Mouse (Mus musculus): Measurements from ENCODE around the gene Bmper.

The Bmper gene

DNA sequence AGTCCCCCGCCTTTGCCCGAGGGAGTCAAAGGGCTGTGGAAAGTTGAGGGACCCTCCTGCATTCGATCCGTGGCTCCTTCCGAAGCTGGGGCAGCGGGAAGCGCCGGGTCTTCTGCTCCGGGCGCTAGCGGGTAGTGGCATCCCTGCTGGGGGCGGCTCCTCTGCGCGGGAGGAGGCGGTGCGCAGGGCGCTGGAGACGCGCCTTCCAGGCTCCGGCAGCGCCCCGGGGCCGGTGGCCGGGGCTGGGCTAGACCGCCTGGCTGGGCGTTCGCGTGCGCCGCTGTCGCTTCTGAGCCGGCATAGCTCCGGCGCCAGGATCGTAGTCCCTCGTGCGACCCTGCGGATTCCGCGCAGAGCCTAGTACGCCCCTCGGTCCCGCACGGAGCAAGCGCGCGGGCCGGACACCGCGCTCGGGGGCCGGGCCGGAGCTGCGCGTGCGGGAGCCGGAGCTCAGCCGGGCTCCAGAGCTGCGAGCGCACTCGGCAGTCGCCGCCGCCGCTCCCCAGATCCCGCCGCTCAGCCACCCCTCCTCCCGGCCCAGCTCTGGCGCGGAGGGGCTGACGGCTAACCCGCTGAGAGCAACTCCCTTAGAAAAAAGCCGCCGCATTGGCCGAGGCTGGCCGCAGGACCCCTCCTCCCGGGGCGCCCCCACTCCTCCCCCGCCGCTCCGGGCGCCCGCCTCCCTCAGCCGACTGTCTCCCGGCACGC is at the start of gene Bmper:
Gene Bmper, plus strand, starts transcription at position 236 of the 708 bp plus-strand sequence.
- DNase-seq = peak; percentile 33

DNA sequence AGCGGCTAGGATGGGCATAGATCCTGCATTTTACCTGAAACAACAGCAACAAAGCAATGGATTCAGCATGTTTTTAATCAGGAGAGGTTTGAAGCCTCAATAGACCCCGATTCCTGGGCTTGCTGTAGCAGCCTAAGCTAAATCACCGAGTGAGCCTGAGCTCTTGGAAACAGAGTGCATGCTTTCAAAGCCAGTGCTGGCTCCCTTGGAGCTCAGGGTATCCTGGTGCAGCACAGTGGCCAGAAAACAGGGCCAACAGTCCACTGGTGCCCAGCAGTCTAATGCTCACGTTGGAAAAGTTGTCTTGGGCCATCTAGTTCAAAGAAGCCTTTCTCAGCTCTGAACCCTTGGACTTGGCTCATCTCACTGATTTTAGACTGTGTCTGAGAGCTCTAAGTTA is 45.4 kb upstream of the Bmper start:
- peak; percentile 30 for DNase-seq

DNA sequence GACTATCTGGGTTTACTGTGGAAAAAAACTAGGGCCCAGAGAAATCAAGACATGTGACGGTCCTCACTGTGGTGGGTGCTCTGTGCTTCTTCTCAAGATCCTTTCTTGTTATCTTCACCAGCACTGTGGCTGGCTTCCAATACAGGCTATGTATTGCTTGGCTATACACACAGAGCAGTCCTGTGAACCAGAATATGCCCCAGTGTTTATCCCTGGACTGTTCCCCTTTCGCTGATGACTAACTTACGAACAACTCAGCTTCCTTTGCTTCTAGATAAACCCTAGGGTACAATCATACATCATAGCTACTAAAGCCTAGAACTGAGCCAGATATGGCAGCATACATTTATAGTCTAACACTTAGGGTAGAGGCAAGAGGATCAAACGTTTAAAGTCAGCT is 35.7 kb upstream of the Bmper start:
- no peak for DNase-seq

DNA sequence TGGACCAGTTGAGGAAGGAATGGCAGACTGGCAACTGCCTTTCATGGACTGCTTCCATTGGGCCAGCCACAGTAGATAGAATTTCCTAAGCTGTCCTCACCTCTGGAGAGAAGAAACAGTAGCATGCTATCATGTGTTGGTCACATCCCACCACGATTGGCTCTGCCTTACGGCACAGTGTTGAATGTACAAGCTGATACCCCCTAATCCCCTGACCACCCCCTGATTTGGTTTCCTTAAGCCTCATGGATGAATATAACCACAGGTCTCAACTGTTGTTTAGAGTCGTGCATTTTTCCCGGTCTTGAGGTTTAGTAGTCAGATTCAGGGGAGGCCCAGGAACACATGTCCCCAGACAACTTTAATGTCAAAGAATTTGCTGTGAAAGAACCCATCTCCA is 34.7 kb upstream of the Bmper start:
- DNase-seq = no peak

DNA sequence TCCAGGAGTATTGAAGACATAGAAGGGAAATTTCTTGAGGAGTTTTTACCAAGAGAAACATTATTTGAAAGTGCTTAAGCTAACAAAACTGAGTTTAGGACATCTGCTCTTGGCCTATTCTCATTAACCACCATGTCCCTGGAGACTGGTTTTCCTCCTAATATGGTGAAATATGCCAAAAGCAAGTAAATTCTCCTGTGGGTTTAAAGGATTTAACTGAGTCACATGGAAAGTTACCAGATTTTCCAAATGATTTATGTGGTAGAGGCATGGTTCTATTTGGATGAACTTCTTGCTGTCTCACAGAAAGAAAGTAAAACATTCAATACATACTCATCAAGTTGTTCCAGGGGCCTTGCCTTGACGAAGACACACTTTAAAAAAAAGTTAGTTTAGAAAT is 31.9 kb upstream of the Bmper start:
- DNase-seq = no peak

DNA sequence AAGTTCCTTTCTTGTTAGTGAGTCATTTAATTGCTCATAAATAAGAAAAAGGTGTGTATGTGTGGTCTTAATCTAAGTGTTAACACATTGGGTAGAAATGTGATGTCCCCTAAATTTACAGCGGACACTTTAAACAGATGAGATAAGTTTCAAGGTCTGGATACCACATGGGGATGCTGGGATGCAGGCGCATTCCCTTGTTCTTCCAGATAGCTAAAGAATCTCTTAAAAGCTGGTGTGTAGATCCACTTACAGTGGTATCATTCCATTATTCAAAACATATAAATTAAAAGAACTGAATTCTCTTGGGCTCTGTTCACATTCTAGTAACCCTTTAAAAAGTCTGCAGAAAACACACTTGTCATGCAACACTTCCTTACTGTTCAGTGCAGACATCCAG is 31.4 kb upstream of the Bmper start:
- no peak for DNase-seq

DNA sequence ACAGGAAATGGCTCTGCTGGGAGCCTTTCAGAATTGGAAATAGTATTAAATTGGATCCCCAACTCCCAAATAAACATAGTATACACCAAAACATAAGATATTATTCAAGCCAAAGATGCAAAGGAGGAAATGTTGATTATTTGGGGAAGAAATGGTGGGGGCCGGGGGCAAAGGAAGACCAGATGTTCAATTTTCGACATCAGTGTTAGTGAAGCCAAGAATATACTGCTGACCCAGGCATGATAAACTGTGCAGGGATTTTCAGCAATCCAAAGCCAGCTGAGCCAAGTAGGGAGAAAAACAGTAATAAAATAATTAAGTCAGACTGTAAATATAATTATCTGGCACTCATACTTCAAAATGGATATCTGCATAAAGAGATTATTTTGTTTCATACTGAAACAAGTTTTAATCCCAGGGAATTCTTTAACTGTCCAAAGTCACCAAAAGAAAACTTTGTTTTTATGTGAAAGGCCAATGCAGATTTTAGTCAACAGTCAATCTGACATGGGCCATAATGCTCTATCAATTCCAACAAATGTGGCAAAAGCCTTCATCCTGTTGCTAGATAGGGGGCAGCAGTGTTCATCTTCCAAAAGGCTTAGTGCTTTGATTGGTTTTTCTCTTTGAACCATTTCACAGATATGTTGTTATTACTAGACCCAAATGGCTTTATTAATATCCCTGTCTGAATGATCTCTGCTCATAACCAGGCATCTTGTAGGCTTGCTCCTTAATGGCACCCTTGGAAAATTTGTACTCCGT is 30.1 kb upstream of the Bmper start:
- no peak for DNase-seq

DNA sequence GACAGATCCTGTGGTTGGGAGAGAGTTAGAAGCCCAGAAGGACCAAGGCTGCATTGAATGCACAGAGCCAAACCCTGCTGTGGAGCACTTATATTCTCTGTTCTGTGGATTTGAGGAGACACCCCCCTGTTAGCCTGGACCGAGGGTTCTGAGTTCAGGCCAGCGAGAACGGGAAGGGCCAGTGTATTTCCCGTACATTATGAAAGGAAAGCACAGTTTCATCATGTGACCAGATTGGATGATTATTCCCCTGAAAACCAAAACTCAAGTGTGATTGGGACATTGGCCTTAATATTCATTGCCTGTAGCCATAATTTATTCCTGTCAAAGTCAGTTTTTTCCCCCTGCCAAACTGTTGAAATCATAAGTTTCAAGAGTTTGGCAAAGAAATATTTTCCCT is 23.9 kb upstream of the Bmper start:
- DNase-seq = no peak

DNA sequence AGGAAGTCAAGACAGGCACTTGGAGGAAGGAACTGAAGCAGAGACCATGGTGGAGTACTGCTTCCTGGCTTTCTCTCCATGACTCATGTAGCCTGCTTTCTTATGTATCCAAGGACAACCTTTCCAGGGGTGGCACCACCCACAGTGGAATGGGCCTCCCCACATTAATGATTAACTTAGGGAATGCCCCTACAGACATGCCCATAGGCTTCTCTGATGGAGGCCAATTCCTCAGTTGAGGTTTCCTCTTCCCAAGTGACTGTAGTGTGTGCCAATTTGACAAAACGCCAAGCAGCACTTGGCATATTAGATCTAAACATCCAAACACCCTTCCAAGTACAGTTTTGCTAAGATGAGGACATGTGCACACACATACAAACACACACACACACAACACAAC is 23.0 kb upstream of the Bmper start:
- no peak for DNase-seq

DNA sequence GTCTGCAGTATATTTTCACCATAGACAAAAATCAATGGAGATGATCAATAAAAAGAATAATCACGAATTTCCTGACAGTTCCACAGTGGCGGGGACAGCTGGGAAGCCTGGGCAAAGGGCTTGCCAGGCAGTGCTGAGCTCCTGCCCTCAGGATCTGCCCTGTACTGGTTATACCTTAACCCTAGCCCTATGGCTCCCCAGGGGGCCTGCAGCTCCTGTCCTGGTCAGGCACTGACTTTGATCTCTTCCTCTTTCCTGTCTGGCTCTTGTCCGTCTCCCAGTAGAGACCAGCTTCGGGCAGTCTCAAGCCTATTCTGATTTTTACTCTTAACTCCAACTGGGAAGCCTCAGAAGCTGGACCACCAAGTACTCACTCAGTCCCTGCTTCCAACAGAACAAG is 22.0 kb upstream of the Bmper start:
- no peak for DNase-seq

DNA sequence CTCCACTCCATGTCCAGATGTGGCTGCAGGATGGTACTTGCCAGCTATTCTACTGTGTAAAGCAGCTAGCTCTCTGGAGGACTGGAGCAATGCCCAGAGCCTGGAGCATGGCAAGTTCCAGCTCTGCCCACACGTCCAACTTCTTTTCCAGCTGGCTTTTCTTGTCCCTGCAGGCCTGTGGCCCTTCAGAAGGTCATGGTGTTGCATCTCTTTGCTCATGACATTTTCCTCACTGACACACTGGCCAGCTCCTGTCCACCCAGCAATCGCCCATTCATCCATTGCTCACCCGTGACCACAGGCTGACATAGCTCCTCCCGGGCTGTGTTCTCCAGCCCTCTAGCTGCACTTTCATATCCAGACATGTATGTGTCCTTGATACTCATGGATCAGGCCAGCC is 20.4 kb upstream of the Bmper start:
- DNase-seq = no peak

DNA sequence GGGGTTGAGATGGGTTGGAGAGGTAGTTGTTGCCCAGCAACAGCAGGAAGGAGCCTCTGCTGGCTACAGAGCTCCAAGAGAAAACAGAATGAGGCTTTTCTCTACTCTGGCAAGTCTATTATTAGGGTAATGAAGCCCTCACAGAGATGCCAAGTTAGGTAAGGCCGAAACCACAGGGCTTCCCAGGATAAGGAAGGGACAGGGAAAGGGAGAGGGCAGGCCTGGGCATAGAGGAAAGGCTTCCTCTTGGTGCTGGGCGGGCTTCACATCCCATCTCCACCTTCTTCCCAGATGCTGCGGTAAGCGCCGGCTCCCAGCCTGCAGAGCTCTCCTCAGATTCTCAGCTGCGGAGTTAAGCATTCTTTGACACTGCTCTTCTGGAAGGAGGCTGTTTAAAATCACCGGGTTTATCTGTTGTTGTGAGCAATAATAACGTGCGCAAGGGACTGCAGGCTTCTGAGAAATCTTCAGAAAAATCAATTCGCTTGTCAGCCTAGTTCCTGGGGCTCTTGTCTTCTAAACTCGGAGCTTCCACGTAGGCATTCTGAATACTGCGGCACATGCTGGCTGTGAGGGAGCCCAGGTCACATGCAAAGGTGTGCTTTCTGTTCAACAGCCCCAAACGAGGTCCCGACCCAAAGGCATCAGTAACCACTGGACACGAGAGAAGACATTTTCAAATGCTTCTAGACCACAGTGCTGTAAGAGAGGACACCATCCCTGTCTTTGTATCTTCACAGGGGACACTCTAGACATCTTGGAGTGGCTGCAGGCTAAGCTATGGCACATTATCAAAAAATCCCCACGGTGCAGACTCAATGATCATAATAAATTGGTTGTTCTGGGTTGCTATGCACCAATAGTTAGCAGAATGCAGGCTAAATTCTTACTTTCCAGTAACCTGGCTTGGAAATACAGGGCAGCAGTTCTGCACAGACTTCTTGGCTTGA is 18.3 kb upstream of the Bmper start:
- no peak for DNase-seq

DNA sequence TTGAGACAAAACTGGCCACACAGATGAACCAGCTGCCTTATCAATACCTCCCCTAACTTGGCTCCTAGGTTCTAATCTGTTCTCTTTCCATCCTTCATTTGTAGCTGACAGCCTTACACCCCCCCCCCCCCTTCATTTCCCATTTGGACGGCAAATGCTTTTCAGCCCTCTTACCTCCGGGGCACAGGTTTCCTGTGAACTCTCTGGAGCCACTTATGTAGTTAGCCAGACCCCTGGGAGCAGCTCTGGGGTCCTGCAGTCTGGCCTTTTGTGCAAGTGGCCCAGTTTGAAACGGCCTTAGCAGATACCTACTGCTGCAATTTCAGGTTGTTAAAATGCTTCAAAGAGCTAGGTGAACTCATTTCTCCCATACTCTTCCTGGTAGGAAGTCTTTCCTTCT is 17.6 kb upstream of the Bmper start:
- DNase-seq = no peak

DNA sequence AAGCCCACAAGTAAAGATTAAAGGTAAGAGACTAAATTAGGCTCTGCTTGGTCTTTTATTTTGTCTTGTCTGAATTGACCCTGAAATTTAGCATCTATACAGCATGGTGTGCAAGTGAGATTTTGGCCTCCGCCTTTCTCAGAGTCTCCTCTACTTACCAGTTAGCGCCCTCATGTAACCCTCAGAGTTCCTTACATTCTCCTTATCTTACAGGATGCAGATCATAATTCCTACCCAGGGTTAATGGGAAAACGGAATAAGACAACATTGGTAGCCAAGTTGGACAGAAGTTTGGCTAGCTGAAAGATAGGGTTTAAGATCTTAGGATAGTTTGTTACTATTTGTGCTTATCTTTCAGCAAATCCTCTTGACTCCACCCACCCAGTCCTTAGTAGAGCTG is 17.1 kb upstream of the Bmper start:
- no peak for DNase-seq

DNA sequence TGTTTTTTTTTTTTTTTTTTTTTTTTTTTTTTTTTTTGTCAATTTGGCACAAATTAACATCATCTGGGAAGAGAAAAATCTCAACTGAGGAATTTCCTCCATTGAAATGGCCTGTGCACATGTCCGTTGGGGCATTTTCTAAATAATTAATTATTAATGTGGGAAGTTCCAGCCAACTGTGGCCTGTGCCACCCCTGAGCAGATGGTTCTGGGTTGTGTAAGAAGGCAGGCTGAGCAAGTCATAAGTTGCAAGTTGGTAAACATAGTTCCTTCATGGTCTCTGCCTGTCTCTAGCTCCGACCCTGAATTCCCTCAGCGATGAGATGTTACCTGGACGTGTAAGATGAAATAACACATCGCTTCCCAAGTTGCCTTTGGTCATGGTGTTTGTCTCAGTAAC is 16.7 kb upstream of the Bmper start:
- DNase-seq = no peak

DNA sequence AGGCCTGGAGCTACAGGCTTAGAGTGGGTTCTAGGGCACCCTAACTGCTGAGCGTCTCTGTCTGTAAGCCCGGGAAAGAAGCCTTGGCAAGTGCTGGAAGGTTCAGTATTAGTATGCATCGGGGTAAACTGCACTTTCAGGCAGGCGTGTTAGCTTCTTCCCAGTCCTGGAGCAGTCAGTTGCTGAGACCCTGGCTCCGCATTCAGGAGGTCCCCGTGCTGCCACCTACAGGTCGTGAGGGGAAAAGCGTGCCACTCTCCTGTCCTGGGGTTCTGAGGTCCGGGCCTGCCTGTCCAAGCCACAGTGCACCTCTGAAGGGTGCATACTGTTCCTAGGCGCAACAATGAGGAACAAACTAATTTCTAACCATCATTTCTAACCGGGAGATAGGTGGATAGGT is 10.6 kb upstream of the Bmper start:
- peak; percentile 64 for DNase-seq

DNA sequence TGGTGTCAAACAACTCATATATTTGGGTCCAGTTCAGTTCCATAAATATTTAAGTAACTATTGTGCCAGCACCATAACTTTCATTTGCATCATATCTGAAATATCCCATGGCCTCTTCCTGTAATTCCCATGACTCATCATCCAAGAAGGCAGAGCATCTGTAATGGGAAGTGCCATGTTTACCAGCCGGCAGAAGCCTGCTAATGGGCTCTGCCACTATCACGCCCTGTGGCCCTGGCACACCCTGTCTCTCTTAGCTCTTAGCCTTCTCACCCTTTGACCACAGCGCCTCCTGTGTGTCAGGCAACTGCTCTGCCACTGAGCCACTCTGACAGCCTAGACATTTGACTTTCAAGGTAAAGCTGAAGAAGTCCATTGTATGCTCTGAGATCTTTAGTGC is 3.1 kb upstream of the Bmper start:
- DNase-seq = no peak

DNA sequence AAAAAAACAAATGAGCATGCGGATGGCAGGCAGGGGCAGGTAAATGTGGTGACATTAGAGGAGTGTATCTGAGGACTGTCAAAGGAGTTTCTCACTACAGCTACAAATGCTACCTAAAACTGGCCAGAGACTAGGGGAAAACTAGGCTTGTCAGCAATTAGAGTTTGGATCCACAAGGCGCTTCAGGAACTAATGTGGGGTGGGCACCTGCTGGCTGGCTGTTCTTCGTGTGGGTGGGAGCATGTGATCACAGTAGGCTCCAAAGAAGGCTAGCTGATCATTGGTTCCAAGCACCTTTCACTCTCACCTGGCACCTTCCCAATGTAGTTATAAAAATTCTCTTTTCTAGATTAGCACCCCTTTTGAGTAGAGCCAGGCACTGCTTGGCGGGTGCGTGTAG is 900 bp upstream of the Bmper start:
- DNase-seq = no peak

DNA sequence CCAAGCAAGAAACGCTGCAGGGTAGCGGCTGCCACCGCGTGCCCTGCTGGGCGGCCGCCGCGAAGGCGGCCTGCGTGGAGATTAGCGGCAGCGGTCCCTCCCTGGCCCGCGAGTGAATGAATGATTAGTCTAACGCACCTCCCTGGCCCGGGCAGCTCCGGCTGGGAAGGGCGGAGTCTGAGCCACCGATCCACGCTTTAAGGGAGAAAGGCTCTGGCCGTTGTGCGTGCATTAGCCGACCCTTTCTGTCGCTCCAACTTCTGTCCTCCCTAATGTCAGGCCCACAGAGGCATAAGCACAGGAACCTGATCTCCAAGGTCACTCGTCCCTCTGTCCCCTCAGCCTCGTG is 410 bp upstream of the Bmper start:
- DNase-seq = no peak

DNA sequence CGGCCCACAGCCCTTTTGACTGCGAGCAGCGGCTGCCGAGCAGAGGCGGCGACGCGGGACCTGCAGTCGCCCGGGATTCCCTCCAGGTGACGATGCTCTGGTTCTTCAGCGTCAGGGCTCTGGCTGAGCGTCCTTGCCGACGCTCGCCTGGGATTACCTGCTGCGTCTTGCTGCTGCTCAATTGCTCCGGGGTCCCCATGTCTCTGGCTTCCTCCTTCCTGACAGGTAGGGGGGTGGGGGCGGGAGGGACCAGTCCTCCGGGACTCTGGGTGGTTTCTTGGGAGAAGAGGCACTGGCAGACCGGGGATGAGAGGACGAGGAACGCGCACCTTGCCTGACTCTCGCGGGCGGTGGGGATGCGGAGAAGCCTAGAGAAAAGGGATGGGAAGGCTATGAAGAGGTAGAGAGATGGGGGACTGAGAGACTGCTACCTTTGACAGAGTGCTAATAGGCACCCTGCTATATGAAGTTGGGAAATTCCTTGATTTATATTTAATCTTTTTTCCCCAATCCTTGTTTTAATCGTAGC is 737 bp downstream of the Bmper start:
- DNase-seq = no peak

DNA sequence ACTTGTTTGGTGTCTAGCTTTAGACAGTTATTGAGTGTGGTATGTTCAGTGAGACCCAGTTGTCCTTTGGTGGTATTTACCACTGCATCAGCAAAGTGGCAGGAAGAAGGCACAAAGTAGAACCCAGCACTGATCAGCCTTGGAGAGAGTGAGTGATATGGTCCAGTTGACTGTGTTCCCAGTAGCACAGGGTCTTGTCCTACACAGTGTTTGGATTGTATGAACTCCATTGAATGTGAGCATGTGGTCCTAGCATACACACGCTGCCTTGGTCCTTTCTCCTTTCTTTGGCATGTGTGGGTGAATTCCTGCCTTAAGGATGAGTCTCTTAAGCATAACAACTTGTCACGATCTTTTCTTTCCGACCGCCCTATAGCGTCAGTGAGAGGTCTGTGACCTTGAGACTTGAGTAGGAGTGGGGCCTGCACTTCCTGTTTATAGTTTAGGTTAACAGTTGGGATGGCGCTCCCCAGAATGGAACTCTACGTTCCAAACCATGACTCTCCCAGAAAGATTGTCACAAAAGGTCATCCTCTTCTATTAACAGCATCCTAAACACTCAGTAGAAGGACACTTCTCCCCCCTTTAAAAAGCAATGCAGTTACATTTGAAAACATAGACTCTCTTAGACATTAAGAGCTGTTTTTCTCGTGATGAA is 10.7 kb downstream of the Bmper start:
- no peak for DNase-seq

DNA sequence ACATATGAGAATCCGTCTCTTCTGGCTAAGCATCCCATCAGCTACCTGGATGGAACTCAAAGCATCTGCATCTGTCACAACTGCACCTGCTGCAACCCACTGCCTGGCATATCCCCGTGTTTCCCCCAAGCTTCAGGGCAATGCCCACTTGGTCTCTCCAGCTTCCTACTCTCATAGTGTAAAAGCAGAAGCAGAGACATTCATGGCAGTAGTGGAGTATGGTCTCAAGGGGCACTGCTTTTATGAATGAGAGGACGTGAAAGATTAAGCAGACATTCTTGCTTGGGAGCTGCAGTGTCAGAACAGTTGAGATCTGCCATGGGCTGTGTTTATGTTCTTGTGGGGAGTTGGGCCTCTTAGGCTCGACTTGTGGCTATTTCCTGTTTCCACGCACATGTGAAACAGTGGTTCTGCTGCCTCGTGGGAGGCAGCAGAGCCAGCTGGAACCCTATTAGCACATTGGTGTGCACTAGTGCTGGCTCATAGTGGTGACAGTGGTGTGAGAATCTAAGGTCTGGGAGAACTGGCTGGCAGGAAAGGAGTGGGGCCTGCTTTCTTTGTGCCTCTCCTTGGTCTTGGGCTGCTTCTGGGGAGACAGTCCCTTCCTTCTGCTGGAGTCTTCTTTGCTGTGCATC is 12.6 kb downstream of the Bmper start:
- no peak for DNase-seq

Measured in layer of hippocampus, adult 9-11 months (tissue).